Mouse (Mus musculus) liver, embryonic 14.5 days (tissue): ENCODE results near the gene Hoga1.

Source experiments
- CTCF ChIP-seq: IDR thresholded peaks from 2 replicates; pipeline ENCODE4 v1.5.1; 2016; ENCODE audit warnings: antibody characterized with exemption, low read depth, control low read depth
- EP300 ChIP-seq: IDR thresholded peaks from 2 replicates; pipeline ENCODE4 v1.6.1; 2016; ENCODE audit warnings: antibody characterized with exemption, low read depth

GRCm38 (mm10) chr19:42001253-42001980, 44.0 kb upstream of the Hoga1 start:
- TF ChIP-seq CTCF (peak; percentile 11; the same call in 1 of the 2 replicates), EP300 (no peak)
